In genomic region chr16:13951245-13951644, GRCm38 (mm10) we compare ENCODE assay signal across 23 mouse cellular contexts. TPM values are rescaled to one million over a fixed set of nuclear protein-coding genes. Genes with fewer than 3 reads are reported as not detected.
"Had no signal": no experiment of that assay in that cellular context is flagged by ENCODE, and none has a peak within 500 bp of the region (broad histone marks: within the 10 kb centered on the region; RNA-seq: fewer than 3 reads in every experiment).

No protein-coding gene starts in this region.

- H3K27me3 ChIP-seq: lung, embryonic 15.5 days; megakaryocyte, embryonic 14.5 days; midbrain, embryonic 13.5 days; neural tube, embryonic 13.5 days; neural tube, embryonic 15.5 days; stomach, embryonic 15.5 days had no signal

- ATAC-seq: lung, postnatal 0 days; midbrain, embryonic 13.5 days; midbrain, embryonic 16.5 days had no signal

- H3K9ac ChIP-seq: lung, embryonic 15.5 days; midbrain, embryonic 13.5 days; neural tube, embryonic 13.5 days; neural tube, embryonic 15.5 days; stomach, embryonic 15.5 days had no signal

- H3K36me3 ChIP-seq: lung, embryonic 15.5 days; midbrain, embryonic 13.5 days; neural tube, embryonic 13.5 days; stomach, embryonic 15.5 days had no signal

- H3K4me3 ChIP-seq: lung, embryonic 15.5 days; megakaryocyte, embryonic 14.5 days; midbrain, embryonic 13.5 days; myocyte; neural tube, embryonic 13.5 days; neural tube, embryonic 15.5 days; stomach, embryonic 15.5 days had no signal

- H3K4me1 ChIP-seq: lung, embryonic 15.5 days; midbrain, embryonic 13.5 days; neural tube, embryonic 13.5 days; neural tube, embryonic 15.5 days; stomach, embryonic 15.5 days had no signal

- H3K27ac ChIP-seq: lung, embryonic 15.5 days; macrophage; midbrain, embryonic 13.5 days; neural tube, embryonic 13.5 days; neural tube, embryonic 15.5 days; stomach, embryonic 15.5 days; stomach, postnatal 0 days had no signal

- H3K9me3 ChIP-seq: lung, embryonic 15.5 days; midbrain, embryonic 13.5 days; neural tube, embryonic 13.5 days; neural tube, embryonic 15.5 days; stomach, embryonic 15.5 days had no signal

- H3K4me2 ChIP-seq: lung, embryonic 15.5 days; midbrain, embryonic 11.5 days; midbrain, embryonic 13.5 days; neural tube, embryonic 13.5 days; neural tube, embryonic 15.5 days; stomach, embryonic 15.5 days had no signal

- DNase-seq: lung, adult 2 months; lung, postnatal 14 days; lung, postnatal 36 days; retina, postnatal 1 day; right cerebral cortex, postnatal 14 days; thymus, adult 2 months; thymus, postnatal 25 days; thymus, postnatal 4 days had no signal

RNA-seq across cellular contexts. Expression of gene 2900011O08Rik, which starts 35.2 kb away (rescaled TPM):
- polyA plus RNA-seq: lung, postnatal 0 days; macrophage; spleen, adult 2 months had no signal

RNA-seq across cellular contexts. Expression of gene Ifitm7, which starts 35.4 kb away (rescaled TPM):
- polyA plus RNA-seq: lung, adult 2 months; lung, embryonic 15.5 days; lung, postnatal 0 days; macrophage; myocyte; neural tube, embryonic 11.5 days; stomach, embryonic 15.5 days; stomach, postnatal 0 days; thymus, adult 2 months; urinary bladder, adult 2 months had no signal
